Mouse (Mus musculus): ENCODE data around the gene Stox2.

Gene Stox2

DNA sequence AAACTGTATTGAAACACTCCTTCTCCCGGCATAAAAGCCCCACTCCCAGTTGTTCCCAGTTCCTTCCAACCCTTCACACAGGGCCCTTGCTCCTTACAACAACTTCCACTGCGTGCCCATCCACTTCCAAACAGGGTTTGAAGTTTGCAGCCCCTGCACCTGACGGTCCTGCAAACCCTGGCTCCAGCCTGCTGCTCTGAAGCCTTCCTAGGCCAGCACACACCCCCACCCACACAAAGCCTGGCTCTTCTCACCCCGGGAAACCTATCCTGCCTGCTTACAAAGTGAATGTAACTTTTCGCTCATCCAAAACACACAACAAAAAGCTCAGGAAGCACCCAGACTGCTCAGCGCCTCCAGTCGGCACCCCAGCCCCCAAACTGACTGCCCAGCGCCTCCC, 37.1 kb downstream of the Stox2 start:
- no peak for DNase-seq (ENCODE audit: low read depth)

DNA sequence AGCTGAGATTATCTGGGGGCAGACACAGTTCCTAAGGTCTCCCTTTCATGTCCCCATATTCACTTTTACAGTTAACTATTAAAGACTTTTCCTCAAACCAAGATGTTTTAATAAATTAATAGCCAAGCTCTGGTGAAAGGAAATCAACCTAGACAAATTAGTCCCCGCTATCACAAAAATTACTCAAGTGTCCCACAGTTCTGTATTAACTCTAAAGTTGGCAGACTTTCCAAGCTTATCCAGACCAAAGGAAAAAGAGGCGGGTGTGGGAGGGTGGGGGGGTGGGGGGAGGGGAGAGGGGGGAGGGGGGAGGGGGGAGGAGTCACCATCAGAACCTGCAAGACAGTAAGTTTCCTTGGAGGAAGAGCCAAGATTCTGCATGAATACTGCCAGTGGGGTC, 41.3 kb downstream of the Stox2 start:
- DNase-seq (ENCODE audit: low read depth) = no peak

DNA sequence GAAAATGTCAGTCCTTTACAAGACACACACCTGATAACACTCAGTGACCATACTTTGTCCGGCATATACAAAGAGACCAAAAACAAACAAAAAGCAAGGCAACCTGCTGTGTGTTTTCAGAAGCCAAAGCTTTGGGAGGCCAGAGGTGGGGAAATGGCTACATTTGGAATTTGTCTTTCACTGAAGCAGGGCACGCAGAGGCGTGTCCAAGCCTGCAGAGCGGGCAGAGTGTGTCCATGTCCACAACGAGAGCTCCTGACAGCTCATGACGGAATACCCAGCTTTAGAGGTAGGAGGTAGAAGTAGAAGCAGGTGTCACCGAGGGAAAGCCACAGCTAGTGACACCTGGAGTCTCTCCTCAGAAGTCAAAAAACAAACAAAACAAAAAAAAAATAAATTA, 53.2 kb downstream of the Stox2 start:
- no peak for DNase-seq (ENCODE audit: low read depth)

DNA sequence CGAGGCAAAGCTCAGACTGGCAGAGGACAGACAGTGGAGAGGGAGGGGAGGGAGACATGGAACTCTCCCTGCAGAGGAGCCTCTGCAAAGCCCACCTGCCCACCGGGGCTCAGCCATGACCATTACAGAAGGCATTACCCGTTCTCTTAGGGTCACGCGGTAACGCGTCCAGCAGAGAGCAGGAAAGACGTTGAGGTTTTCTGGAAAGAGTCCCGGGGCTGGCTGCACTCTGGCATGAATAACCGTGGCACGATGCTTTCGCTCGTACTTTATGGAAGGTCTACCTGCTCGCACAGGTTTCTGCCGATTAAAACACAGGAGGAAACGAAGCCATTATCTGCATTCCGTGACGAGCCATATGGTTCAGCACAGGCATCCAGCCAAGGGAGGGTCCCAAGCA, 53.9 kb downstream of the Stox2 start:
- no peak for DNase-seq (ENCODE audit: low read depth)

DNA sequence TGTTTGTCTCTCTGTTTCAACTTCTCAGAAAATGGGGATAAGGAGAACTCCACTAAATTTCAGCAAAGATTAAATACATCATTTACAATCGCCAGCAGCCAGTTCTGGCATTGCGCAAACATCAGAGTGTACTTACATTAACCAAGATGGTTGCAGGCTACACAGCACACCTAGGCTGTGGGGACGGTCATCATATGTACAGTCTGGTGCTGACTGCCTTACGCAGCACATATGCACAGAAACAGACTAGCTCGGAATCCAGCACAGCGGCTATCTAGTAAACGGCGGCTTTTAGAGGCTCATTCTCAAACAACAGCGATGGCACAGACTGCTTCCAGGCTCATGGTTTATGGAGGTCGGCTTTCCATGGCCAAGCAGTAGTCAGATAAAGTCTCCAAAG, 54.3 kb downstream of the Stox2 start:
- DNase-seq (ENCODE audit: low read depth) = no peak

DNA sequence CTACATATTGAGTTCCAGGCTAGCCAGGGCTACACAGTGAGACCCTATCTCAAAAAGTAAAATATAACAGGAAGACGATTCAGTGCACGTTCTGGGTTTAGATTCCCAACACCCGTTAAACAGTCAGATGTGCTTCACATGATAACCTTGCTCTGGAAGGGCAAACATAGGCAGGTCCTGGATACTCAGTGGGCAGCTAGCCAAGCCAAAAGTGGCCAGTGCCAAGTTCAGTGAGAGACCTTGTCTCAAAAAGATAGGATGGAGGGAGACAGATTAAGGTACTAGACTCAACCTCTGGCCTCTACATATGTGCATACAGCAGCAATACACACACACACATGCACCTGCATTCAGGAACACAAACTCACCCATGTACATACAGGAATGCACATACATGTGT, 56.7 kb downstream of the Stox2 start:
- no peak for DNase-seq (ENCODE audit: low read depth)

DNA sequence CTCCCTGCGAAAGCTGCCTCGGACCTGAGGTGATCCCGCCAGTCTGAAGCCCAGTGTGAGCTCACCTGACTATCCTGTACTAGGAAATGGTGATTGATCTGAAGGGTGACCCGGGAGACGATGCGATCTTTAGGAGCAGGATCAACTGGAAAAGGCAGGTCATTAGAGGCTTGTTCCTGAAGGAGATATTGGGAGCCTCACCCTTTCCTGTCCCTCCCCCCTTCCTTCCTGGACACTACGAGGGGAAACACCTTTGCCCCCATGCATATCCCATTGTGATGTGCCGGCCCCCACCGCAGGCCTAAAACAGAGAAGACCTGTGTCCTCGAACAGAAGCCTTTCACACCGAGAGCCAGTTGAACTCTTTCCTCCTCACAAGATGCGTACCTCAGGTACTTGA, 58.0 kb downstream of the Stox2 start:
- no peak for DNase-seq (ENCODE audit: low read depth)

DNA sequence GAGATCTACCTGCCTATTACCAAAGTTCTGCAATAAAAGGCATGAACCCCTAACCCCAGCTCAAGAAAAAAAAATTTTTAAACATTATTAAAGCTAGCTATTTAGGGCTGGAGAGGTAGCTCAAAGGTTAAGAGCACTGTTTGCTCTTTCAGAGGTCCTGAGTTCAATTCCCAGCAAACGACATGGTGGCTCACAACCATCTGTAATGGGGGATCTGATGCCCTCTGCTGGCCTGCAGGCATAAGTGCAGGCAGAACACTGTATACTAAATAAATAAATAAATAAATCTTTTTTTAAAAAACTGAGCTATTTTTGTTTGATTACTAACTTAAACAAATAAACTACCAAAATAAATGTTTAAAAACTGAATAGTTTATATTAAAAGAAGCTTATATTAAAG, 60.4 kb downstream of the Stox2 start:
- DNase-seq (ENCODE audit: low read depth) = no peak

DNA sequence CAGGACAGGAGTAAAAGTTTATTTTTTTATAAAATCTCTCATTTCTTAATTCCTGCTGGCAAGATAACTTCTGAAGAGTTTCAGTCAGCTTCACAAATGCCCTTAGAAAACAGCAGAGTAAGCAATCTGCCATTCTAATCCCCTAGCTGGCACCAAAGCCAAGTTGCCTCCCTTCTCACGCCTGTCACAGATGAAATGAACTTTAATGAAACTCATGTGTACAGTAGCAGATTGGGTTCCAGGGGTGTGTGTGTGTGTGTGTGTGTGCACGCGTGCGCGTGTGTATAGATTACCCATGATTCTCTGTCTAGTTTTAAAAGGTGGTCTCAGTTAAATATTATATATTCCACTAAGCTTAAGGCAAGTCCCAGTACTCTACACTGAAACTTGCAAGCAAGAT, 62.0 kb downstream of the Stox2 start:
- DNase-seq (ENCODE audit: low read depth) = no peak

DNA sequence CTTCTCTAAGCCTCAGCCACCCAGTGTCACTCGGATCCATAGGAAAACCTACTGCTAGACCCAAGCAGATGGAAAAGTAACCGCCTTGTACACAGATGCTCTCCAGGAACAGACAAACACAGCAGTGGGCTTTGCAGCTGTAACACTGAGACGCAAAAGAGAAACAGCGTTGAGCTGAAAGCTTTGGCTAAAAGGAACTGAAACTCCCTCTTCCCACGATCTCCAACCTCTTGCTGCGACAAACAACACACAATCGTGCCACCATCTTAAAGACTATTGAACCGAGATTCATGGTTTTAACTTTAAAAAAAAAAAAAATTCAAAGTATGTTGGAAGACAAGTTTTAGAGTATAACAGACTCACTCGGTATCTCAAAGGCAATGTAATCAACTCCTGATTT, 62.5 kb downstream of the Stox2 start:
- DNase-seq (ENCODE audit: low read depth) = no peak

DNA sequence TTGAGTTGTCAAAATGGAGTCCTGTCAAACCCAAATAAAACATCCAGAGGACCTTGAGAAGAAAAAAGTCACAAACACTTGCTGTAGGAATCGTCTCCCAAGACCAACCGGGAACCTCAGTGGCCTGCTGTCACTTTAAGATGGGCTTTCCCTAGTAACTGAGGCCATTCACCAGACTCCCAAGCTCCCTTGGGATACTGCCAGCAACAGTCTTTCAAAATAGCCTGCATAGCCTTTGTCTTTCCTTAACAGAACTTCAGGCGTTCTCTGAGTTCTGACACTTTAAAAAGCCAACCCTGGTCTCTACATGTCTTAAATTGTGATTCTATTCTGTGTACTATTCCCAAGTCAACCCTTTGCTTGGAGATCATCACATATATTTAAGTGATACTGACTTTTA, 64.9 kb downstream of the Stox2 start:
- DNase-seq (ENCODE audit: low read depth) = no peak

DNA sequence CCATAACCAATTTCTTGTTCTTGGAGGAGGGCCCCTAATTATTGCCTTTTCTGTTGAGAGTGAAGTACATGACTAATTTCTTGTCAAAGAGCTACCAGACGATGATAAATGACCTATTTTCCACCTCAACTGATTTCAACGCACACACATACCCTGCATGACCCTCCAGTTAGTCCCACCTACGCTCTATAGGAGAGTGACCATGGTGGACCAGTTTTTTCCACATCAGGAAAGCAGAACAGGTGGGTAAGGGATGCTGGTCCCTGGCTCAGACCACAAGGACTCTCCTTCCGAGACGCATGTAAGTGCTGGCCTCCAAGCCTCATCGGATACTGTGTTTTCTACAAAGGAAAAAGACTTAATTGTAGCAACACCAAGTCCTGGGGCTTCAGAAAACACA, 65.4 kb downstream of the Stox2 start:
- no peak for DNase-seq (ENCODE audit: low read depth)

DNA sequence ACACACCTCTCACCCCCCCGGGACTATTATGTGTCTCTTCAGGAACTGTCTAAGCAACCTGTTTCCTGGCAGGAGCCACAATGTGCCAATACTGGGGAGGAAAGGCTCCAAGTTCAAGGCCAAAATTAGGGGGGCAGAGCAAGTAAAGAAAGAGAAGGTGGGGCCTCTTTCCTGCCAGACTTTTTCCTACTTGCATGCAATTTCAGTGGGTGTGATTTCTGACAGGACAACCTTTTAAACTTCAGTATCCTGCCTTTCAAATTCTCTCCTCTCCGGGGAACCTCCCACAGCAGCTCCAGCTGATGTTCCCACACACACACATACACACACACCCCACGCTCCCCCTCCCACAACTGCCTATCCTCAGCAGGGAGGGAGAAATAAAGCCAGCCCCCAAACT, 66.1 kb downstream of the Stox2 start:
- DNase-seq (ENCODE audit: low read depth) = no peak

DNA sequence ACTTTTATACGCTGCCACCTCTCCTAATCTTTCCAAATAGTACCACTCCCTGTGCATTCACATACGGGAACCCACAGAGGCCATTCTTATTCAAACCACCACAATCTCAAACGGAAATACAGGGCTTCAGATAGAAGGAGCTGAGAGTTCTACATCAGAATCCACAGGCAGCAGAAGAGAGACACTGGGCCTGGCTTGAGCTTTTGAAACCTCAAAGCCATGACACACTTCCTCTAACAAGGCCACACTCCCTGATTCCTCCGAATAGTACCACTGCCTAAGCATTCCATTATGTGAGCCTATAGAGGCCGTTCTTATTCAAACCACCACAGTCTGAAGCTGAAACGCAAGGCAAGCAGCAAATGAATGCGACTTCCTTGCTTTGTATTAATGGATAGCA, 69.5 kb downstream of the Stox2 start:
- no peak for DNase-seq (ENCODE audit: low read depth)

DNA sequence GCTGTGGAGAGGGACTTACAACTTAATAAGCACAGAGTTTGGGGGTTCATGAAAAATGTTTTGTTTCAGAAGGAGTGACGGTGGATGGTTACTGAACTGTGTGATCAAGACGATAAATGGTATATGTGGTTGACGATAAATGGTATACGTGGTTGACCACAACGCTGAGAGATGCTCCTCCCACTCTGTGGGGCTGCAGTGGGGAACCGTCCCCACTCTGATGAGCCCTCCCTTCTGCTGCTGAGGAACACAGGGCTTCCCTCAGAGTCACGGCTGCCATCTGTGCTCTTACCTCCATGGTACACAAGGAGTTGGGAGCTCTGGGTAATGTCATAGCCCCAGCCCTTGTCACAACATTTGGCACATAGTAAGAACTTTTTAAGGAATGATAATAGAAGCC, 72.4 kb downstream of the Stox2 start:
- no peak for DNase-seq (ENCODE audit: low read depth)

DNA sequence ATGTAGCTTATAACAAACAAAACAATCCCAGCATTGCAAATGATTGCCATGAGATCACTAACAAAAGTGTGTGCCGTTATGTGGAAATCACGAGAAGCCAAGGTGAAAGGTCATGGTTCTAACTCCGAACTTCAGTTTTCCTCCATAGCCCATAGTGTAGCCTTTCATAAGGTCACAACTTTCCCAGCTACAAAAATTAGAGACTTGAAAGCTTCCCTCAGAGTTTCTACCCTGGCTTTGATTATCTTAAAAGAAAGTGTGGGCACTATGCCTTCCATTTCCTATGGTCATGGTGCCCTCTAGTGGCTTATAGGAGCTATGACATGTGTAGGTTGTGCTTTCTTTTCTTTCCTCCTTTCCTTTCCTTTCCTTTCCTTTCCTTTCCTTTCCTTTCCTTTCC, 74.6 kb downstream of the Stox2 start:
- DNase-seq (ENCODE audit: low read depth) = peak; percentile 5

DNA sequence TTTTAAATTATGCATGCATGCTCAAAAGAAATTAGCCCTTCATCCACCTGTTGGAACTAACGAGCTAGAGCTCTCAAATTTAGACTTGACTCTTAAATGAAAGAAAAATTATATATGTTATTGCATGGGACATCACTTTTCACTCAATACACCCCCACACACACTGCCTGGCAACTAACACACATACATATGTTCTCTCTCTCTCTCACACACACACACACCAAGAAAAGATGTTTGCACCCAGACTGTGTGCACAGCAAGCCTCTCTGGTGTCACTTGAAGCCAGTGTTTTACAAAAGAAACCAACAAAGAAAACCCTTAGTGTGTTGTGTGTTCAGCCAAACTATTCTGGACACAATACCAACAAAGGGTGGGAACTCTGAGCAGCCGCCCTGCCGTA, 75.1 kb downstream of the Stox2 start:
- no peak for DNase-seq (ENCODE audit: low read depth)

DNA sequence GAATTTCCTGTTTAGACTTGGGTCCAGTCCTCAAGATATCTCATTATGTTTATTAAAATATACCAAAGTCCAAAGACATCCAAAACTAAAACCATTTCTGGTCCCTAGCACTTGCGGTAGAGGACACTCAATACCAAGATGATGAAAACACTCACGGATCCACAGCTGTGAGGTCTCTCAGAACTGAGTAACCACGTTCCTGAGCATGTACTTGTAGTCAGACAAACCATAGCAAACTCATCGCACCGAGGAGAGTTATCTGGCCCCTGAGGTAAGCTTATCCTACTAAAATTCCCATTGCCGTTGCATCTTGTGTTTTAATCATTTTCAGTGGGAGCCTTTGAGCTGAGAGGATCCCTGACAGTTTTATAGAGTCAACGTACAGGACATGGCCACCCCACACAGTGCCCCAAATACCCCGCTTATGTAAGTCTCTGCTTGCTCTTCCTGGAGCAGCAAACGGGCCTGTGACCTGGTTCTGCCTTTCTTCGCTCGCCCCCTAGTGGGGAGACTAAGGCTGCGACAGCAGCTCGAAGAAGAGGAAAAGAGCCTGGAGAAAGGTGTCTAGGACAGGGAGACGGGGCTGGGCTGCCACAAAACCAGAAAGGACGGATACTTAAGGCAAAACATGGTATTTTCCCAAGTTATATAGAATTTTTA, 75.6 kb downstream of the Stox2 start:
- DNase-seq (ENCODE audit: low read depth) = peak; percentile 17

DNA sequence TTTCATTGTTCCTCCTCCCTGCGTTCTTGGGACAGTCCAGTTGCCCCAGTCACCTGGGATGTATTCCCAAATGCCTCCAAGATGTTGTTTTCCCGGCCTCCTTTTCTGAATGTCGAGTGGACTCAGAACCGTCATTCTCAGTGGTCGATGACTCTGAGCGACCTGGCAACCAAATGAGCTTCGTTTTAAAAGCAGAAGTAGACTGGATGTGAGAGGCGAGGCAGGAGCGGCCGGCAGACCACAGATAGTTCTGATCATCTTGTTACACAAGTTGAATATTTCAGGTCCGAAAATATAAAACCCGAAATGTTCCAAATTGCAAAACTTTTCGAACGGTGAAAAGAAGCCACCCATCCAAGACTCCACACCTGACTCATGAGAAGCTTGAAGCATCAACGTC, 76.2 kb downstream of the Stox2 start:
- no peak for DNase-seq (ENCODE audit: low read depth)

DNA sequence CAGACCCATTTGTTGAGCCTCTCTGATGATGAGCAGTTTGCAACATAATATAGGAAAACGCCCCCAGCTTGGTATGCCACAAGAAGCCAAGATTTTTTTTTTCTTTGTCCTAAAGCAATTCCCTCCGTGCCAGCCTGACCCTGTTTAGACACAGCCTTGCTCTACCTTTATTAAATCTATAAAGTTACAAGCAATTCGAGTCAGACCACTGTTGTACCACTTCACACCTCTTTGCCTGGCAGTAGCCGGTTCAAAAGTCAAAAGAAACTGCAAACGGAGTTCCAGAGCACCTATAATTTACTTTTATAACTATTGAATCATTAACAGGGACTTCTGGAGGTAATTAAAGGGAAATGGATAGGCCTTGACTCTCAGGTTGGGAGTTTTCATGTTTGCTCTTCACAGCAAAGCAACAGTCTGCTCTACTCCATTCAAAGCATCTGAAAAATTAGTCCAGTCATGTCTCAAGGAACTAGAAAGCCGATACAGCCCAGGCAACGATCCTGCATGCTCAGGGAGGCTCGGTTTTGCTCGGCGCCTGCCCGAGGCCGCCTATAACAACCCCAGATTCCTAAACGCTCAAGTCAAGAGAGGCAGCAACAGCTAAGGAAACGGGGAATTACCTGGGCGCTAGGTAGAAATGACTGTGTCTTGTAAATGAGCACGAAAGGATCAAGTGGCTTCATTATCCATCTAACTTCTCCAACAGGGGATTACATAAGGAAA, 77.0 kb downstream of the Stox2 start:
- no peak for DNase-seq (ENCODE audit: low read depth)

DNA sequence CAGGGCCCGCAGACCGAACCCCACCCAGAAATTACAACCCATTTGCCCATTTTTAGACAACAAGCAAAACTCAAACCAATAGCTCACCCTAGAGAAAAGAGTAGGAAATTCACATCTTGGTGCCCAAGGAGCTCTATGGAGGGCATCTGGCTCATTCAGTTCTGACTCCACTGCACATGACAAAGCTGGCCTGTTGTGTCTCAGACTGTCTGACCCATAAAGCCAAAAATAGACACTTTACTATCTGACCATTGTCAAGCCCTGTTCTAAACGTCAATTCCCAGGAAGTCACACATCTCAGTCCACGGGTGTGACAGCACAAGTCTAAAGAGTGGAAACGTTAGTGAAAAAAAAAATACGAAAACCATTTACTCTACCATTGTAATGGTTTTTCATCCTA, 79.1 kb downstream of the Stox2 start:
- no peak for DNase-seq (ENCODE audit: low read depth)

DNA sequence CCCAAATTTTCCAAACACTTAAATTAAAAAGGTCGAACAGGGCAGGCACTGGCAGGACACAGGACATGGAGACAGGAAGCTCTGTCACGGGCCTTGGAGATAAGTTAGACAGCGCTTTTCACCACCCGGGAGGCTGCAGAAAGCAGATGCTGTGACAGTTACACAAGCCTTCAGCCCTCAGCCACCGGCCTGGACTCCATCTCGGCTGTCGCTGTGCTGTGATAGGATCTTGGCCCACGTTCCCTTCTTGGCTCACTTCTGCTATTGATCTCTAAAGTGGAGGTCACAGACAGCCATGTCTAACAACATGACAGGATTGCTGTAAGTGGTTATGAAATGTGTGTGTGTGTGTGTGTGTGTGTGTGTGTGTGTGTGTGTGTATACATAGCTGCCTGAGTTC, 82.9 kb downstream of the Stox2 start:
- DNase-seq (ENCODE audit: low read depth) = no peak

DNA sequence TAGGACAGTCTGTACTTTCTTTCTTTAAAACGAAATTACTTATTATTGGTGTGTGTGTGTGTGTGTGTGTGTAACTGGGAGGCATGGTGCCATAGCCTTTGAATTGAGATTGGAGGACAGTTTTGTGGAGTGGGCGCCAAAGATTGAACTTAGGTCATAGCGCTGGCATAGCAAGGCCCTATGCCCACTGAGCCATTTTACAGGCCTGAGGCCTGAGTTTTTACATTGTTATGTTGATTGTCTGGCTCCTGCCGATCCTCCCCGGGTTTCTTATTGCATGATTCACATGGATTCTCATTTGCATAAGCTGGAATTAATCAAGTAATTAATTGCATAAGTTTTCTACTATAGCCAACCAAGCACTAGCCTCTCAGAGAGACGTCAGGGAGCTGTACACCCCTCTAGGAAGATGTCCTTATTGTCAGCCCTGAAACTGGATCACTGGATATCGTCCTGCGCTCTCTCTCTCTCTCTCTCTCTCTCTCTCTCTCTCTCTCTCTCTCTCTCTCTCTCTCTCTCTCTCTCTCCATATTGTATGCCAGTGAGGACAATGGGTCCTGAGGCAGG, 90.7 kb downstream of the Stox2 start:
- DNase-seq (ENCODE audit: low read depth) = no peak
